Mouse (Mus musculus): ENCODE results near the gene Hist1h2af. TPM values are rescaled to one million over a fixed set of nuclear protein-coding genes. Genes with fewer than 3 reads are reported as not detected.

Gene Hist1h2af
- polyA plus RNA-seq, 2 experiments, result 11.0 to 557 TPM

DNA sequence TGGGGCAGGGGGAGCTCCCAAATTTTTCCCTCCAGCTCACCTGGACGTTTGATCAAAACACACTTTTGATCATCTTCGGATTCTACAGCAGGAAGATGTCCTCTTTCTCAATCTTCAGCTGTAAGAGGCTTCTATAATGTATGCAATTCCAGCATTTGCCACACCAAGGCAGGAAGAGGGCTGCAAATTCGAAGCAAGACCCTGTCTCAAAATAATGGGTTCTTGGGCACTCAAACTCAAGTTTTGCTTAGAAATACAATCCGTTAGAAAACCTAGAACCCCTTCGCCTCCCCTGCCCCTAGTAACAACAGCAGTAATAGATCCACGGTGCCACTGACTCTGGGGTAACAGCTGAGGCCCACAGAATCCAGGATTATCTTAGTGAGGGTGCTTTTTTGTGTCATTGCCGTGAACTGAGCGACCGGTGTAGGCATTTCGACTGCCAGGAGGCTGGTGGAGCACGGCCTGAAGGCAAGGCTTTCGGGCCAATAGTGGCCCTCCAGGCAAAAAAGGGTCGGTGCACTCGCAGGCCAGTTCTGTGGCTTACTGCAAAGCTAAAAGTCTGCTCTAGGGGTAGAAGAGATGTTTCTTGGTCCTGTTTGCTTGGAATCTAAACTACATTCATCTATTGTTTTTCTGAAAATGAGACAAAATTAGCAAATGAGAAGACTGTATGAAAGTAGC lies 27.9 kb upstream of the Hist1h2af start:
- H3K4me3 ChIP-seq (replicated peaks; ENCODE audit: low read length), result peak overlapping the region; percentile 15
- H3K27ac ChIP-seq (replicated peaks; ENCODE audit: low read depth, low read length), result no peak overlapping the region
- TF ChIP-seq POLR2A (IDR thresholded peaks at IDR 0.05; ENCODE audit: borderline replicate concordance, extremely low read depth, insufficient read depth, insufficient read length), result no peak
- H3K4me1 ChIP-seq (ENCODE audit: control insufficient read depth, insufficient read depth, low read length), result 0 out of 2 replicates have a peak, but pooled peaks cover 6% of the 10 kb centered on the region
- H3K4me2 ChIP-seq (replicated peaks; ENCODE audit: low read depth, low read length, severe bottlenecking), result peak overlapping the region; percentile 34
- no peaks in the 10 kb centered on the region for H3K9me3 ChIP-seq (ENCODE audit: control insufficient read depth, low read length)
- peak; percentile 19; the same call in 1 of the 2 replicates for ATAC-seq (ENCODE audit: low FRiP score, low read depth)
- H3K9ac ChIP-seq (ENCODE audit: low read depth, low read length, severe bottlenecking), result peak overlapping the region; percentile 38
- no peaks in the 10 kb centered on the region for H3K36me3 ChIP-seq (ENCODE audit: control insufficient read depth, insufficient read depth, low read length)
- DNase-seq (ENCODE audit: low spot score), result no peak
- no peaks in the 10 kb centered on the region for H3K27me3 ChIP-seq (ENCODE audit: control insufficient read depth, insufficient read depth, low read length)
- WGBS, result 8% methylated on average over 14 of the region's 14 CpGs

GRCm38 (mm10) chr13:23506351-23506750 lies 27.4 kb upstream of the Hist1h2af start:
- peak overlapping the region; percentile 34 for H3K4me2 ChIP-seq (replicated peaks; ENCODE audit: low read depth, low read length, severe bottlenecking)
- H3K9ac ChIP-seq (ENCODE audit: low read depth, low read length, severe bottlenecking), result no peak overlapping the region
- DNase-seq (ENCODE audit: low spot score), result peak; percentile 69
- 0 out of 2 replicates have a peak, but pooled peaks cover 6% of the 10 kb centered on the region for H3K4me1 ChIP-seq (ENCODE audit: control insufficient read depth, insufficient read depth, low read length)
- no peak overlapping the region for H3K27ac ChIP-seq (replicated peaks; ENCODE audit: low read depth, low read length)
- WGBS, result 9% methylated on average over 13 of the region's 13 CpGs
- no peaks in the 10 kb centered on the region for H3K27me3 ChIP-seq (ENCODE audit: control insufficient read depth, insufficient read depth, low read length)
- H3K9me3 ChIP-seq (ENCODE audit: control insufficient read depth, low read length), result no peaks in the 10 kb centered on the region
- peak overlapping the region; percentile 15; the same call in 1 of the 2 replicates for H3K4me3 ChIP-seq (replicated peaks; ENCODE audit: low read length)
- H3K36me3 ChIP-seq (ENCODE audit: control insufficient read depth, insufficient read depth, low read length), result no peaks in the 10 kb centered on the region
- no peak for TF ChIP-seq POLR2A (IDR thresholded peaks at IDR 0.05; ENCODE audit: borderline replicate concordance, extremely low read depth, insufficient read depth, insufficient read length)
- peak; percentile 49; the same call in 1 of the 2 replicates for ATAC-seq (ENCODE audit: low FRiP score, low read depth)

DNA sequence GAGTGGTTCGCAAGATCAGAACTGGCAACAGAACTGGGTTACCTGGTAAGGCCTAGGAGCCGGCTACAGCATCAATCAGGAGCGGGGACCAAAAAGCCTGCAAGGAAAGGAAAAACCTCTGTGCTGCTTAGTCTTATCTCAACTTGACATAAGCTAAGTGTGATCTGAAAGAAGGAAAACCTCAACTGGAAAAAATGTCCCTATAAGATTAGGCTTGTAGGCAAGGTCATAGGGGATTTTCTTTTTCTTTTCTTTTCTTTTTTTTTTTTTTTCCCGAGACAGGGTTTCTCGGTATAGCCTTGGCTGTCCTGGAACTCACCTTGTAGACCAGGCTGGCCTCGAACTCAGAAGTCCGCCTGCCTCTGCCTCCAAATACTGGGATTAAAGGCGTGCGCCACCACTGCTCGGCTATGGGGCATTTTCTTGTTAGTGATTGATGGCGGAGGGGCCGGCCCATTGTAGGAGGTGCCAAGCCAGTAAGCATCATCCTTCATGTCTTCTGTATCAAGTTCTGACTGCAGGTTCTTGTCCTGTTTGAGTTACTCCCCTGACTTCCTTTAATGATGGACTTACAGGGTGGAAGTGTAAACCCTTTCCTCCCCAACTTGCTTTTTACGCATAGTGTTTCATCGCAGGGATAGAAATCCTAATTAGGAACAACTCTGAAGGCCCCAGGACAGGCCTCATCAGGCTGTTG lies 26.7 kb upstream of the Hist1h2af start:
- no peak for TF ChIP-seq POLR2A (IDR thresholded peaks at IDR 0.05; ENCODE audit: borderline replicate concordance, extremely low read depth, insufficient read depth, insufficient read length)
- peak overlapping the region; percentile 34; the same call in 1 of the 2 replicates for H3K4me2 ChIP-seq (replicated peaks; ENCODE audit: low read depth, low read length, severe bottlenecking)
- WGBS, result 32% methylated on average over 14 of the region's 14 CpGs
- DNase-seq (ENCODE audit: low spot score) (no peak), ATAC-seq (ENCODE audit: low FRiP score, low read depth) (no peak)
- 0 out of 2 replicates have a peak overlapping the region, but pooled peaks have one; percentile 4 for H3K4me3 ChIP-seq (replicated peaks; ENCODE audit: low read length)
- 0 out of 2 replicates have a peak, but pooled peaks cover 6% of the 10 kb centered on the region for H3K4me1 ChIP-seq (ENCODE audit: control insufficient read depth, insufficient read depth, low read length)
- no peaks in the 10 kb centered on the region for H3K9me3 ChIP-seq (ENCODE audit: control insufficient read depth, low read length)
- no peak overlapping the region for H3K27ac ChIP-seq (replicated peaks; ENCODE audit: low read depth, low read length)
- H3K9ac ChIP-seq (ENCODE audit: low read depth, low read length, severe bottlenecking), result no peak overlapping the region
- H3K36me3 ChIP-seq (ENCODE audit: control insufficient read depth, insufficient read depth, low read length), result no peaks in the 10 kb centered on the region
- no peaks in the 10 kb centered on the region for H3K27me3 ChIP-seq (ENCODE audit: control insufficient read depth, insufficient read depth, low read length)

GRCm38 (mm10) chr13:23510127-23510526 lies 23.6 kb upstream of the Hist1h2af start:
- 32% methylated on average over 1 of the region's 1 CpGs for WGBS
- H3K4me2 ChIP-seq (replicated peaks; ENCODE audit: low read depth, low read length, severe bottlenecking), result no peak overlapping the region
- no peak for TF ChIP-seq POLR2A (IDR thresholded peaks at IDR 0.05; ENCODE audit: borderline replicate concordance, extremely low read depth, insufficient read depth, insufficient read length)
- 0 out of 2 replicates have a peak, but pooled peaks cover 6% of the 10 kb centered on the region for H3K4me1 ChIP-seq (ENCODE audit: control insufficient read depth, insufficient read depth, low read length)
- no peak overlapping the region for H3K9ac ChIP-seq (ENCODE audit: low read depth, low read length, severe bottlenecking)
- H3K36me3 ChIP-seq (ENCODE audit: control insufficient read depth, insufficient read depth, low read length), result no peaks in the 10 kb centered on the region
- DNase-seq (ENCODE audit: low spot score) (no peak), ATAC-seq (ENCODE audit: low FRiP score, low read depth) (no peak)
- no peaks in the 10 kb centered on the region for H3K9me3 ChIP-seq (ENCODE audit: control insufficient read depth, low read length)
- H3K4me3 ChIP-seq (replicated peaks; ENCODE audit: low read length), result no peak overlapping the region
- H3K27me3 ChIP-seq (ENCODE audit: control insufficient read depth, insufficient read depth, low read length), result no peaks in the 10 kb centered on the region
- H3K27ac ChIP-seq (replicated peaks; ENCODE audit: low read depth, low read length), result no peak overlapping the region

- DNase-seq (ENCODE audit: low spot score) (no peak), ATAC-seq (ENCODE audit: low FRiP score, low read depth) (no peak)
- Histone ChIP-seq H3K4me2 (replicated peaks; ENCODE audit: low read depth, low read length, severe bottlenecking) (no peak overlapping the region), H3K9ac (ENCODE audit: low read depth, low read length, severe bottlenecking) (no peak overlapping the region), H3K27ac (replicated peaks; ENCODE audit: low read depth, low read length) (no peak overlapping the region), H3K36me3 (ENCODE audit: control insufficient read depth, insufficient read depth, low read length) (no peaks in the 10 kb centered on the region), H3K9me3 (ENCODE audit: control insufficient read depth, low read length) (no peaks in the 10 kb centered on the region), H3K4me1 (ENCODE audit: control insufficient read depth, insufficient read depth, low read length) (0 out of 2 replicates have a peak, but pooled peaks cover 4% of the 10 kb centered on the region), H3K4me3 (replicated peaks; ENCODE audit: low read length) (no peak overlapping the region), H3K27me3 (ENCODE audit: control insufficient read depth, insufficient read depth, low read length) (no peaks in the 10 kb centered on the region)
- WGBS, result 90% methylated on average over 1 of the region's 1 CpGs
- TF ChIP-seq POLR2A (IDR thresholded peaks at IDR 0.05; ENCODE audit: borderline replicate concordance, extremely low read depth, insufficient read depth, insufficient read length), result no peak
Observed at GRCm38 (mm10) chr13:23513517-23513916, 20.2 kb upstream of the Hist1h2af start.
